ENCODE assay signal across 26 mouse cellular contexts in genomic region chr3:135476977-135477376, GRCm38 (mm10). TPM values are rescaled to one million over a fixed set of nuclear protein-coding genes. Genes with fewer than 3 reads are reported as not detected.
DNase-seq lines count a peak whose midpoint lies in the region; ATAC-seq and TF ChIP-seq lines count a peak whose summit lies in the region.
"Had no signal": no experiment of that assay in that cellular context is flagged by ENCODE, and none has a peak within 500 bp of the region (broad histone marks: within the 10 kb centered on the region; RNA-seq: fewer than 3 reads in every experiment).

No protein-coding gene starts in this region.

- no peak overlapping the region for H3K9ac ChIP-seq in CH12.LX (ENCODE audit: insufficient read depth, low read depth)
- H3K9ac ChIP-seq: embryonic facial prominence, embryonic 13.5 days; forebrain, embryonic 13.5 days; hindbrain, embryonic 12.5 days; hindbrain, embryonic 15.5 days had no signal

- H3K27ac ChIP-seq in CH12.LX (ENCODE audit: insufficient read depth, low read depth), result no peak overlapping the region
- H3K27ac ChIP-seq: embryonic facial prominence, embryonic 10.5 days; embryonic facial prominence, embryonic 13.5 days; forebrain, embryonic 13.5 days; hindbrain, embryonic 12.5 days; hindbrain, embryonic 15.5 days had no signal

- no peaks in the 10 kb centered on the region for H3K79me2 ChIP-seq in CH12.LX (replicated peaks; ENCODE audit: control insufficient read depth, extremely low read depth, insufficient read depth, poor library complexity, severe bottlenecking)

- DNase-seq in CH12.LX (ENCODE audit: extremely low read depth) (no peak), ES-CJ7 (ENCODE audit: low read depth, low spot score) (peak; percentile 21)
- no peak for DNase-seq in cerebellum, adult 18-20 months
- DNase-seq in gastrocnemius, postnatal 25 days, result no peak
- DNase-seq: adrenal gland, adult 8-10 months; adrenal gland, postnatal 25 days; cerebellum, adult 2 months; cerebellum, adult 9-11 months; cerebellum, postnatal 25 days; embryo, embryonic 11 days; gastrocnemius, postnatal 36 days; heart, adult 11 months had no signal

- peaks cover 0 to 33% of the 10 kb centered on the region in 2 experiments for H3K36me3 ChIP-seq in CH12.LX (replicated peaks in 1 of 2; ENCODE audit: control insufficient read depth in 1 of 2, insufficient read depth in 1 of 2, low read length in 1 of 2)
- H3K36me3 ChIP-seq: embryonic facial prominence, embryonic 10.5 days; embryonic facial prominence, embryonic 13.5 days; G1E; hindbrain, embryonic 12.5 days; hindbrain, embryonic 15.5 days had no signal

- ATAC-seq in granulocyte monocyte progenitor cell, adult 5-6 weeks (replicated peaks; ENCODE audit: poor library complexity, severe bottlenecking), result peak; percentile 90
- 0 out of 2 replicates have a peak, but pooled peaks have one; percentile 40 for ATAC-seq in monocyte, adult 5-6 weeks (replicated peaks; ENCODE audit: insufficient number of reproducible peaks, low FRiP score, low TSS enrichment, poor library complexity, severe bottlenecking)
- ATAC-seq: activated CD4-positive, CD25-positive, alpha-beta regulatory T cell, adult 4 months; CD4-positive, CD25-positive, alpha-beta regulatory T cell, adult 4 months; forebrain, embryonic 13.5 days; forebrain, embryonic 16.5 days; intestine, postnatal 0 days had no signal

- H3K4me3 ChIP-seq in CH12.LX (replicated peaks in 1 of 3; ENCODE audit: low read depth in 2 of 3, low read length in 2 of 3, poor library complexity in 1 of 3), result no peak overlapping the region
- H3K4me3 ChIP-seq: embryonic facial prominence, embryonic 10.5 days; embryonic facial prominence, embryonic 13.5 days; erythroblast, embryonic 14.5 days; forebrain, embryonic 13.5 days; hindbrain, embryonic 12.5 days; hindbrain, embryonic 15.5 days had no signal

- H3K27me3 ChIP-seq in CH12.LX (replicated peaks), result no peaks in the 10 kb centered on the region
- H3K27me3 ChIP-seq: embryonic facial prominence, embryonic 13.5 days; forebrain, embryonic 13.5 days; hindbrain, embryonic 12.5 days; hindbrain, embryonic 15.5 days had no signal

- dilution Hi-C loops in CH12.LX (cut with MboI; ENCODE audit: extremely low pct_ligation_motif_present, extremely low pct_unique_long_range_greater_than_20kb, low sequenced_read_pairs), result no loop called here

- TF ChIP-seq POLR2A in CH12.LX (IDR thresholded peaks at IDR 0.05; ENCODE audit: low read depth, low read length), result no peak

- TF ChIP-seq CTCF in CH12.LX (conservative IDR thresholded peaks at IDR 0.05 in 1 of 2, IDR thresholded peaks at IDR 0.05 in 1 of 2; ENCODE audit: low read depth in 2 of 2, low read length in 2 of 2), result no peak

- H3K4me1 ChIP-seq in CH12.LX (ENCODE audit: control insufficient read depth in 1 of 2, insufficient read depth in 2 of 2), result peaks cover 0 to 6% of the 10 kb centered on the region in 2 experiments; a peak in 1 of 4 replicates
- H3K4me1 ChIP-seq: embryonic facial prominence, embryonic 10.5 days; embryonic facial prominence, embryonic 13.5 days; forebrain, embryonic 13.5 days; hindbrain, embryonic 12.5 days; hindbrain, embryonic 15.5 days had no signal

- no peak overlapping the region for H3K4me2 ChIP-seq in CH12.LX (ENCODE audit: insufficient read depth, low read depth, poor library complexity, severe bottlenecking)
- H3K4me2 ChIP-seq: embryonic facial prominence, embryonic 13.5 days; forebrain, embryonic 13.5 days; heart, embryonic 11.5 days; hindbrain, embryonic 12.5 days; hindbrain, embryonic 15.5 days had no signal

- no peak for TF ChIP-seq RAD21 in CH12.LX (IDR thresholded peaks at IDR 0.05; ENCODE audit: low read depth, low read length)

- no peaks in the 10 kb centered on the region for H3K9me3 ChIP-seq in CH12.LX (replicated peaks; ENCODE audit: low read length)
- H3K9me3 ChIP-seq: embryonic facial prominence, embryonic 10.5 days; embryonic facial prominence, embryonic 13.5 days; forebrain, embryonic 13.5 days; G1E; hindbrain, embryonic 12.5 days; hindbrain, embryonic 15.5 days had no signal

- 0 out of 2 replicates have a peak, but pooled peaks have one; percentile 11 for TF ChIP-seq EP300 in CH12.LX (IDR thresholded peaks at IDR 0.05; ENCODE audit: low read length)

- in situ Hi-C loops in CH12.LX (cut with MboI; ENCODE audit: low pct_ligation_motif_present, low pct_unique_long_range_greater_than_20kb, low sequenced_read_pairs), result no loop called here

TF ChIP-seq in CH12.LX, 34 proteins besides CTCF, POLR2A, EP300 and RAD21:
- TF ChIP-seq ZMIZ1 (IDR thresholded peaks at IDR 0.05; ENCODE audit: low read depth, low read length) (no peak), MYC (IDR thresholded peaks at IDR 0.05; ENCODE audit: low read depth, low read length) (no peak), UBTF (IDR thresholded peaks at IDR 0.05; ENCODE audit: low read depth, low read length) (no peak), MEF2A (IDR thresholded peaks at IDR 0.05; ENCODE audit: borderline replicate concordance, low read depth, low read length) (no peak), MAZ (IDR thresholded peaks at IDR 0.05; ENCODE audit: low read depth, low read length) (no peak), ZNF384 (IDR thresholded peaks at IDR 0.05; ENCODE audit: low read depth, low read length) (0 out of 2 replicates have a peak, but pooled peaks have one; percentile 38), MAFK (IDR thresholded peaks at IDR 0.05; ENCODE audit: insufficient replicate concordance, low read length) (no peak)

RNA-seq across cellular contexts. Expression of gene Manba, which starts 8.4 kb away (rescaled TPM):
- 32.3 and 35.2 TPM in 2 replicates for total RNA-seq in CH12.LX (2012; rRNA removed)
- 30.9 and 36.4 TPM in 2 replicates for total RNA-seq in CH12.LX (2014; rRNA removed)
- 29.8 and 31.5 TPM in 2 replicates for polyA plus RNA-seq in CH12.LX (2012; ENCODE audit: insufficient read length, low read depth)
- 24.6 and 54.4 TPM in 2 replicates for total RNA-seq in granulocyte monocyte progenitor cell, adult 5-6 weeks (2014; fragmentation: Nextera tagmentation)
- total RNA-seq in granulocyte monocyte progenitor cell, adult 5-6 weeks (2017), result 33.6 and 38.8 TPM in 2 replicates
- 41.5 to 56.4 TPM (median 47.4 TPM) in 3 replicates for total RNA-seq in monocyte, adult 5-6 weeks (2017)
- 1 to 10 TPM; 4.1 to 4.7 TPM for total RNA-seq in gastrocnemius, postnatal 25 days (2021)
- polyA plus RNA-seq: erythroblast, embryonic 14.5 days had no signal

RNA-seq across cellular contexts. Expression of gene Ube2d3, which starts 39.0 kb away (rescaled TPM):
- 590 and 839 TPM in 2 replicates for total RNA-seq in CH12.LX (2012; rRNA removed)
- 1,791 and 1,803 TPM in 2 replicates for total RNA-seq in CH12.LX (2014; rRNA removed)
- 1,178 and 1,222 TPM in 2 replicates for polyA plus RNA-seq in CH12.LX (2012; ENCODE audit: insufficient read length, low read depth)
- 413 and 488 TPM in 2 replicates for total RNA-seq in granulocyte monocyte progenitor cell, adult 5-6 weeks (2014; fragmentation: Nextera tagmentation)
- total RNA-seq in granulocyte monocyte progenitor cell, adult 5-6 weeks (2017), result 457 and 710 TPM in 2 replicates
- 588 to 777 TPM (median 773 TPM) in 3 replicates for total RNA-seq in monocyte, adult 5-6 weeks (2017)
- 100 to 1,000 TPM; 281 to 301 TPM for total RNA-seq in gastrocnemius, postnatal 25 days (2021)

RNA-seq across cellular contexts. Expression of gene Cisd2, which starts 53.3 kb away (rescaled TPM):
- total RNA-seq in CH12.LX (2012; rRNA removed) (36.4 and 39.4 TPM in 2 replicates), CH12.LX (2014; rRNA removed) (62.0 and 70.8 TPM in 2 replicates)
- polyA plus RNA-seq in CH12.LX (2012; ENCODE audit: insufficient read length, low read depth), result 58.2 and 65.5 TPM in 2 replicates
- total RNA-seq in granulocyte monocyte progenitor cell, adult 5-6 weeks (2014; fragmentation: Nextera tagmentation), result 47.6 and 60.6 TPM in 2 replicates
- total RNA-seq in granulocyte monocyte progenitor cell, adult 5-6 weeks (2017), result 35.9 and 48.9 TPM in 2 replicates
- total RNA-seq in monocyte, adult 5-6 weeks (2017), result 47.2 to 67.5 TPM (median 55.4 TPM) in 3 replicates
- total RNA-seq in gastrocnemius, postnatal 25 days (2021), result 10 to 100 TPM; 27.9 to 29.2 TPM
